Comparison of ENCODE assay signal across 7 mouse cellular contexts in genomic region chr2:157696297-157696731, GRCm38 (mm10). TPM values are rescaled to one million over a fixed set of nuclear protein-coding genes. Genes with fewer than 3 reads are reported as not detected.
A peak's percentile ranks its signal among the peaks of the same experiment; 100 is the strongest.
DNase-seq lines count a peak whose midpoint lies in the region; ATAC-seq and TF ChIP-seq lines count a peak whose summit lies in the region.

No protein-coding gene starts in this region.

- H3K36me3 ChIP-seq in embryonic facial prominence, embryonic 15.5 days = no peaks in the 10 kb centered on the region
- no peaks in the 10 kb centered on the region for H3K36me3 ChIP-seq in limb, embryonic 11.5 days (ENCODE audit: control insufficient read depth, insufficient read depth, low read length)
- H3K36me3 ChIP-seq in stomach, postnatal 0 days (ENCODE audit: control insufficient read depth, insufficient read depth, low read length) = no peaks in the 10 kb centered on the region

- no peaks in the 10 kb centered on the region for H3K27me3 ChIP-seq in embryonic facial prominence, embryonic 15.5 days
- no peaks in the 10 kb centered on the region for H3K27me3 ChIP-seq in limb, embryonic 11.5 days (ENCODE audit: control insufficient read depth, insufficient read depth, low read length)
- no peaks in the 10 kb centered on the region for H3K27me3 ChIP-seq in stomach, postnatal 0 days (ENCODE audit: control insufficient read depth, insufficient read depth, low read length)

- WGBS in embryonic facial prominence, embryonic 15.5 days = 20% methylated on average over 7 of the region's 7 CpGs
- WGBS in limb, embryonic 11.5 days = 17% methylated on average over 7 of the region's 7 CpGs
- 40% methylated on average over 7 of the region's 7 CpGs for WGBS in stomach, postnatal 0 days

- H3K27ac ChIP-seq in embryonic facial prominence, embryonic 15.5 days (replicated peaks) = no peak overlapping the region
- no peak overlapping the region for H3K27ac ChIP-seq in limb, embryonic 11.5 days (replicated peaks; ENCODE audit: low read depth, low read length)
- no peak overlapping the region for H3K27ac ChIP-seq in stomach, postnatal 0 days (replicated peaks)

- peak; percentile 67 for DNase-seq in adrenal gland, postnatal 14 days
- peak; percentile 47 to 73 for DNase-seq in kidney, adult 8-10 months
- DNase-seq in limb, embryonic 11.5 days (ENCODE audit: low spot score) = no peak
- DNase-seq in stomach, postnatal 0 days (ENCODE audit: low spot score) = peak; percentile 27
- no peak for DNase-seq in spleen, postnatal 4 days (ENCODE audit: low spot score in 2 of 2)
- no peak for DNase-seq in urinary bladder, adult 2 months (ENCODE audit: low spot score)

- H3K9ac ChIP-seq in embryonic facial prominence, embryonic 15.5 days = no peak overlapping the region
- H3K9ac ChIP-seq in limb, embryonic 11.5 days (ENCODE audit: low read length) = no peak overlapping the region
- no peak overlapping the region for H3K9ac ChIP-seq in stomach, postnatal 0 days (ENCODE audit: low read length)

- no peaks in the 10 kb centered on the region for H3K9me3 ChIP-seq in embryonic facial prominence, embryonic 15.5 days (replicated peaks)
- no peaks in the 10 kb centered on the region for H3K9me3 ChIP-seq in limb, embryonic 11.5 days (ENCODE audit: control insufficient read depth, low read length)
- no peaks in the 10 kb centered on the region for H3K9me3 ChIP-seq in stomach, postnatal 0 days (ENCODE audit: control insufficient read depth, low read length)

- TF ChIP-seq EP300 in stomach, postnatal 0 days (optimal IDR thresholded peaks at IDR 0.05) = no peak

- H3K4me3 ChIP-seq in embryonic facial prominence, embryonic 15.5 days (replicated peaks) = no peak overlapping the region
- no peak overlapping the region for H3K4me3 ChIP-seq in limb, embryonic 11.5 days (ENCODE audit: low read depth, low read length)
- no peak overlapping the region for H3K4me3 ChIP-seq in stomach, postnatal 0 days (ENCODE audit: low read depth, low read length)

- TF ChIP-seq CTCF in stomach, postnatal 0 days (IDR thresholded peaks at IDR 0.05; ENCODE audit: low read depth) = no peak

- H3K4me2 ChIP-seq in embryonic facial prominence, embryonic 15.5 days (replicated peaks) = no peak overlapping the region
- H3K4me2 ChIP-seq in limb, embryonic 11.5 days (ENCODE audit: low read depth, severe bottlenecking) = no peak overlapping the region
- no peak overlapping the region for H3K4me2 ChIP-seq in stomach, postnatal 0 days (replicated peaks; ENCODE audit: low read depth)

- peak; percentile 34; the same call in 1 of the 2 replicates for ATAC-seq in embryonic facial prominence, embryonic 15.5 days (ENCODE audit: insufficient number of reproducible peaks, low FRiP score, low TSS enrichment, low read depth)
- 0 out of 2 replicates have a peak, but pooled peaks have one; percentile 31 for ATAC-seq in limb, embryonic 11.5 days (ENCODE audit: insufficient number of reproducible peaks, low FRiP score, low TSS enrichment, low read depth)
- ATAC-seq in stomach, postnatal 0 days (ENCODE audit: low FRiP score, low TSS enrichment) = peak; percentile 57; the same call in 1 of the 2 replicates

- peaks cover 11% of the 10 kb centered on the region for H3K4me1 ChIP-seq in embryonic facial prominence, embryonic 15.5 days
- peaks cover 20% of the 10 kb centered on the region for H3K4me1 ChIP-seq in limb, embryonic 11.5 days (ENCODE audit: control insufficient read depth, insufficient read depth, low read length)
- H3K4me1 ChIP-seq in stomach, postnatal 0 days (replicated peaks; ENCODE audit: control insufficient read depth, insufficient read depth) = no peaks in the 10 kb centered on the region

RNA-seq across cellular contexts. Expression of gene Ctnnbl1, which starts 40.9 kb away (rescaled TPM):
- total RNA-seq in adrenal gland, postnatal 14 days (2021) = 18.4 and 20.5 TPM in 2 replicates
- polyA plus RNA-seq in embryonic facial prominence, embryonic 15.5 days (2015; fragmentation: Nextera tagmentation; extraction: Ambion mirVana) = 51.9 and 55.2 TPM in 2 replicates
- 87.9 and 88.6 TPM in 2 replicates for polyA plus RNA-seq in limb, embryonic 11.5 days (2014; fragmentation: Nextera tagmentation; extraction: Ambion mirVana)
- 23.9 and 24.5 TPM in 2 replicates for polyA plus RNA-seq in stomach, postnatal 0 days (2015; fragmentation: Nextera tagmentation; extraction: Ambion mirVana)
- polyA plus RNA-seq in urinary bladder, adult 2 months (2012; rRNA removed) = 19.3 and 22.1 TPM in 2 replicates

Comparison
In these comparisons a context has a peak if more than half of its experiments do, and no peak if none do; other contexts are left out.
1. DNase-seq: peak in adrenal gland, postnatal 14 days (single experiment), kidney, adult 8-10 months (2 of 2) and stomach, postnatal 0 days (single experiment); none in limb, embryonic 11.5 days (single experiment), spleen, postnatal 4 days (0 of 2) and urinary bladder, adult 2 months (single experiment).
2. Peak in every context shown above with its lines, with median percentiles within 50 percentile points of each other: ATAC-seq.